Mouse (Mus musculus) left cerebral cortex, postnatal 14 days (tissue): Measurements from ENCODE around the gene Gpr152. TPM values are rescaled to one million over a fixed set of nuclear protein-coding genes. Genes with fewer than 3 reads are reported as not detected.
"Not testable (repeated sequence)": the region's sequence is repeated elsewhere in the genome, so short reads cannot be mapped to it uniquely, and the experiment has no call there.

Experiments used
- DNase-seq, 2 experiments: peaks; one replicate each; pipeline ENCODE4 v3.0.0; 2021 to 2022; ENCODE audit warnings: low spot score in 2 of 2, mixed read lengths in 1 of 2
- intact Hi-C: fragments of 180-260 bp; cut with DNase I; formaldehyde crosslinking; loops from one replicate; pipeline ENCODE4 v1.15.1; 2025
- total RNA-seq, 2 experiments: library from RNA; stranded (reverse); gene quantifications; 2 replicates each; pipeline ENCODE4 v1.2.3; 2021

The Gpr152 gene
- total RNA-seq, 2 experiments from 2014 or later: not detected

DNA sequence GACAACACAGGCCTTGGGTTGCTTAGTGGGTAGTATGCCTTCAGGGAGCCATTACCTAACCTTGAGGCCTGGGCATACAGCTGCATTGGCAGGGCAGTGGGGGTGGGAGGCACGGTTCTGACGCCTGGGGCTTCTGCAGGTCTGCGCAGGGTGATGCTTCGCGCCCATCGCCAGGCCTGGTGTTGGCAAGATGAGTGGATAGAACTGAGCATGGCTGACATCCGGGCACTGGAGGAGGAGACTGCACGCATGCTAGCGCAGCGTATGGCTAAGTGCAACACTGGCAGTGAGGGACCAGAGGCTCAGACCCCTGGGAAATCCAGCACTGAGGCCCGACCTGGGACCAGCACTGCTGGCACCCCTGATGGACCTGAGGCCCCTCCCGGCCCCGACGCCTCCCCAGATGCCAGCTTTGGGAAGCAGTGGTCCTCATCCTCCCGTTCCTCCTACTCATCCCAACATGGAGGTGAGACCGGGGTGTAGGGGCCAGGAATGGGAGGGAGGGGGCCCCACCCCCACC is 34.9 kb upstream of the Gpr152 start:
- no peak for DNase-seq
- intact Hi-C loops: no loop called here

DNA sequence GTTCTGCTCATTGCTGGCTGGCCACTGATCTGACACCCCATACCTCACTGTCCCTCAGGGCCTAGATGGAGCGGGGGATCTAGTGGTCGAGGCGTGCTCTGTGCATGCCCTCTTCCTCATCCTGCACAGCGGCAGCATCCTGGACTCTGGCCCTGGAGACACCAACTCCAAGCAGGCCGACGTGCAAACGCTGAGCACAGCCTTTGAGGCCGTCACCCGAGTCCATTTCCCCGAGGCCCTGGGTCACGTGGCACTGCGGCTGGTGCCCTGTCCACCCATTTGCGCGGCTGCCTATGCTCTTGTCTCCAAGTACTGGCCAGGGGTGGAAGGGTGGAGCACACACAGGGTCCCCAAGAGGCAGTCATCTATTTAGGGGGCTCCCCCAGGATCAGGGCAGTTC is 32.9 kb upstream of the Gpr152 start:
- intact Hi-C loops: no loop called here

DNA sequence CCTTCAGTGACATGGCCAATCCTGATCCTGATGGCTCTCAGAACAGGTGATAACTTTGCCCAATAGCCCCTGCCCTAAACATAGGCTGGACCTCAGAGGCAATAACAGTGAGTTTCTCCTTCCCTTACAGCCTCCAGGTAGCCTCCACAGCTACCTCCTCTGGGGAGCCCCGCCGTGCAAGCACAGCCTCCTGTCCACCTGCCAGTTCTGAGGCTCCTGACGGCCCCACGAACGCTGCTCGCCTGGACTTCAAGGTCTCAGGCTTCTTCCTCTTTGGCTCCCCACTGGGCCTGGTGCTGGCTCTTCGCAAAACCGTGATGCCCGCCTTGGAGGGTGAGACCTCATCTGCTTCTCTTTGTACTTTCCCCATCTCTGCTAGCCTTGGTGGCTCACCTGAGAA is 31.1 kb upstream of the Gpr152 start:
- intact Hi-C loops: no loop called here
- no peak for DNase-seq

More for the DNA sequence above, 32.9 kb upstream of the Gpr152 start:
- no peak for DNase-seq

DNA sequence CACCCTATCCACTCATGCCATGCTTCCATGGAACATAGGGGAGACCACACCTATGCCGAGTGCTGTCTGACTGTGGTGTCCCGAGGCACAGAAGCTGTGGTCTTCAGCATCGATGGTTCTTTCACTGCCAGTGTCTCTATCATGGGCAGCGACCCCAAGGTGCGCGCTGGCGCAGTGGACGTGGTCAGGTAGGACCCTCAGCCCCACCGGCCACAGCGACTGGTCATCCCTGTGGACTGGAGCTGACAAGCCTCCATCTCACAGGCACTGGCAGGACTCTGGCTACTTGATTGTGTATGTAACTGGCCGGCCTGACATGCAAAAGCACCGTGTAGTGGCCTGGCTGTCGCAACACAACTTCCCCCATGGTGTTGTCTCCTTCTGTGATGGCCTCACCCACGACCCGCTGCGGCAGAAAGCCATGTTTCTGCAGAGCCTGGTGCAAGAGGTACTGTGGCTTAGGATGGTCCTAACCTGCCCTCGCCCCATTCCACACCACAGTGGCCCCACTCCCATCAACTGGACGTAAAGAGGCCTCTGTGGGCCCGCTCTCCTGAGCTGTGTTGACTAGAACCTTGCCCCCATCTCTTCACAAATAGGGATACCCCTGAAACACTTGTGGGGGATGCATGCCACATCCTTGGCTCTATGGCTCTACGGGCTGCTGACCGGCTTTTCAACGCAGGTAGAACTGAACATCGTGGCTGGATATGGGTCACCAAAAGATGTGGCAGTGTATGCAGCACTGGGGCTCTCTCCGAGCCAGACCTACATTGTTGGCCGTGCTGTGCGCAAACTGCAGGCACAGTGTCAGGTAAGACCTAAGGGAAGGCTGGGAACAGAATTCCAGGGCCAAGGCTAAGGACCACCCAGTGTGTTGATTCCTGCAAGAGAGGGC is 27.3 kb upstream of the Gpr152 start:
- no peak for DNase-seq
- intact Hi-C loops: no loop called here

DNA sequence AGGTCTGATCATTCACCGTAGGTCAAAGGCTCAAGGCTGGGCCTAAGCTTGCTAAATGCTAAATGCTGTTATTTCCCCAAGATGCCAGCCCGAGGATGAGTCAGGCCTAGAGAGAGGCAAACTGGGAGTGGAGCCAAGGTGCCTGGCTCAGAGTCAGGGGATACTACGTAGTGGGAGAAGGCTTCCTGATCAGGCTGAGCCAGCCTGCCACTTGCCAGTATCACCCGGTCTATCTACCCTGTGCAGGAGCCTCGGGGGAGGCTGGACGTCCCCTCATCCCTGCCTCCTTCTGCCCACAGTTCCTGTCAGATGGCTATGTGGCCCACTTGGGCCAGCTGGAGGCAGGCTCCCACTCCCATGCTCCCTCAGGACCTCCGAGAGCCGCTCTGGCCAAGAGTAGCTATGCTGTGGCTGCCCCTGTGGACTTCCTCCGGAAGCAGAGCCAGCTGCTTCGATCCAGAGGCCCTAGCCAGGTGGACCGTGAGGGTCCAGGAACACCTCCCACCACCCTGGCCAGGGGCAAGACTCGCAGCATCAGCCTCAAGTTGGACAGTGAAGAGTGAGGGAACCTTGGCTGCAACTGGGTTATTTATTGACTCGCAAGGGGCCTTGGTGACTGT is 26.3 kb upstream of the Gpr152 start:
- intact Hi-C loops: no loop called here
- DNase-seq: peak; percentile 70 to 85

DNA sequence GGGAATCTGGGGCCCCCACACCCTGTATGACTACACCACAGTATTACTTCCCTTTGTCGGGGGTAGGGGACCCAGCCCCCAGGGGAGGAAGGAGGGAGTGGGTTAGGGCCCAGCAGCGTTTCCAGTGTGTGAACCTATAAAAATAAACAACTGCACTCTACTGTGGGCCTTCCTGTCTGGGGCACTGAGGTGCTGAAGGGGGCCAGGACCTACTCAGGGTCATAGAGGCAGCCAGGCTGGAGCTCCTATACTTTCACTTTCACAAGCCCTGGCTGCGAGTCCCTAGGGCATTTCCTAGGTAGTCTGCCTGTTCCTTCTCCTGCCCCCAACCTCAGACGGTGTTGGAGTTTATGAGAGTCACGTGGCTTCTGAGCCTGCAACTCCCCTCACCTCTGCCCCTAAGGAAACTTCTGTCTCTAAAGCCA is 25.8 kb upstream of the Gpr152 start:
- no peak for DNase-seq
- intact Hi-C loops: no loop called here

DNA sequence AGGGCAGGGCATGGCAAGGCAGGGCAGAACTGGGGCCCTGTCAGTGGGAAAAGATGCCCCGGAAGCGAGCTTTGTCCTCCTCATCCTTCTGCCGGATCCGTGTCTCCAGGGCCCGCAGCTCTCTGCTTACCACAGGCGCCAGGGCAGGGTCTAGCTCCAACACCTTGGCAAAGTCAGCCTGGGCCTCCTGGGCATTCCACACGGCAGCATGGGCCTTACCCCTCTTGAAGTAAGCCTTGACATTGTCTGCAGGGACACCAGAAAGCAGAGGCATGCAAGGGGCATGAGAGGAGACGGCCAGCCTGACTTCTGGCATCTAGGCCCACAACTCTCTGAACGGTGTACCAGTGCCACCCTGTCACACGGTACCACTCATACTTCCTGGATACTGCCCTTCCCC is 25.0 kb upstream of the Gpr152 start:
- intact Hi-C loops: no loop called here
- no peak for DNase-seq

DNA sequence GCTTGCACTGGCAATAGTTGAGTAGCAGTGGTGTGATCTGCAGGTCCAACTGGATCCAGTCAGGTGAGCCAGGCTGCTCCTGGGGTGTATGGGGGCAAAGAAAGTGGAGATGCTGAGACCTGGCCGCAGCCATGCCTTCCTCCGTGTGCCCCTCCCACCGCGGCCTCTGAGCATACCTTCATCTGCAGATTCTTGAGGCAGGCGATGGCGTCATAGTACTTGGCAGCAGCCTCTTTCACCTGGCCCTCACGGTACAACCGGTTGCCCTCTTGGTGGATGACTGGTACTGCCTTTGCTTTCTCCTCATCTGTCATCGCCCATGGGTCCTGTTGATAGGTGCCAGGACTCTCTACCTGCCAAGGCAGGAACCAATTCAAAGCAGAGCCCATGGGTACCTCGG is 24.4 kb upstream of the Gpr152 start:
- intact Hi-C loops: no loop called here
- DNase-seq: no peak

DNA sequence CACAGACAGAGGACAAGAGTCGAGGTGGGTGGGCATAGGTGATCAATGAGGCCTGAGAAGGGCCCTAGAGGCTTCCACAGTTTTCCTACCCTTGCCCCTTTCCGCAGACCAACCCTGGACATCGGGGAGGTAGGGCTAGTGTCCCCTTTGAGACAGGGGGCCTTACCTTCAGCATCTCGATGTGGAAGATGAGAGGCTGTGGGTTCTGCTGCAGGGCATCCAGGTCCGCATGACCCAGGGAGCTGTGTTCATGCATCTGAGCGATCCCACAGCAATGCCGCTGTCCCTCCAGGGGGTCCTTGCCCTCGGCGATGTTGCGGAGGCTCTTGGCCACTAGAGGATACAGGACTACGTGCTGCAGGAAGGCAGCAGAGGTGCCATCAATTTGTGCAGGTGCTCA is 23.8 kb upstream of the Gpr152 start:
- no peak for DNase-seq
- intact Hi-C loops: no loop called here

DNA sequence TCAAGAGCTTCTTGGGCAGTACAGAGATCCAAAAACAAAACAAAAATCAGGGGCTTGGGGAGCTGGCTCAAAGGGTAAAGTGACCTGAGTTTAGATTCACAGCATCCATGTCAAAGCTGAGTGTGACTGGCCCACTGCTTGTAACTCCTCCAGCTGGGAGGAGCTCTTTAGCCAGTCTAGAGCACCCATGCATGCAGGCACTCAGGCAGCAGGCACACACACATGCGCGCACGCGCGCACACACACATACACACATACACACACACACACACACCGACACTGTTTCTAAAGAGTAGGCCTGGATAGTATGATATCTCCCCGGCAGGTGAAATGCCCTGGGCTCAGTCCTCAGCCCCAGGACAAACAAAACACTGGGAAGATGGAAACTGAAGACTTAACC is 22.6 kb upstream of the Gpr152 start:
- intact Hi-C loops: no loop called here
- DNase-seq: no peak

DNA sequence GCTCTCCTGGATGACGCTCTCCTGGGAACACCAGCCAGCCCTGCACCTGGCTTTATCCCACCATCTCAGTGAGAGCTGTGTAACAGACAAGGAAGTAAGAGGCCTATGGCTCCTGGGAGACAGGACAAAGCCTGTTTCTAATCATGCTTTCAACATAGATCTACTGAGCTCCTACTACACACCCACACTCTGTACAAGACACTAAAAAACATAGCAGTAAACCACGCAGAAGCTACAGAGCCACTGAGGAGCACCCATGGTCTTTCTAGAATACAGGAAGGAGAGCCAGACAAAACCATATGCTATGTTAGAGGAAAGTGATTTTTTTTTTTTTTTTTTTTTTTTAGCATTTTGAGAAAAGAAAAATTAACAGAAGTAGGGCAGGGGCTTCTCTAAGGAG is 21.2 kb upstream of the Gpr152 start:
- peak in 1 of 2 experiments; percentile 60 for DNase-seq
- intact Hi-C loops: no loop called here

DNA sequence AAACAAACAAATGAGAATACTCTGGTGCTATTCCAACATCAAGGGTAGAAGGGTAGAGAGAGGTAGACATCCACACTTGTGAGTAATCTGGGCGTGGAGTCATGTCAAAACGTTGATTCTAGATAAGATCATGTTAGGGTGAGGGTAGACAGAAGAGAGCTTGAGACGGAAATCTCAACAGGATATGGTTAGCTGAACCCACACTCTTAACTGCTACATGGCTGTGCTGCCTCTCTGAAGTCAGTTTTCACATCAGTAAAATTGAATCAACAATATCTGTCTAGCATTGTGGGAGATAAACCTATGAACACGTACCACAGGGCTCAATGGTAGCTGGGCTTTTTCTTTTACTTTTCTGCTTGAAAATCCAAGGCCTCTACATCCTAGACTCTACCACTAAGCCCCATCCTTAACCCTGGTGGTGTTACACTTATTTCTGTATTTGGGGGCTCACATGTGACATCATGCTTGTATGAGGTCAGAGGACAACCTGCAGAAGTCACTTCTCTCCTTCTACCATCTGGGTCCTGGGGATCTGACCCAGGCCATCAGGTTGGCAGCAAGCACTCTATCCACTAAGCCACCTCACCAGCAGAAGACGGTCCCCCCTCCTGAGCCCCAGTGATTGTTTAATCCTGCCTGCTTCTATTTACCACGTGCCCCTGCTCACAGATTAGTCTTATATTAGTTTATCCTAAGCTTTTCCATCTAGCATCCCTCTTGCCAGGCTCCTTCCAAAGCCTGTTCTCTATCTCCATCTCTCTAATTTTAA is 19.7 kb upstream of the Gpr152 start:
- intact Hi-C loops: no loop called here
- no peak for DNase-seq

DNA sequence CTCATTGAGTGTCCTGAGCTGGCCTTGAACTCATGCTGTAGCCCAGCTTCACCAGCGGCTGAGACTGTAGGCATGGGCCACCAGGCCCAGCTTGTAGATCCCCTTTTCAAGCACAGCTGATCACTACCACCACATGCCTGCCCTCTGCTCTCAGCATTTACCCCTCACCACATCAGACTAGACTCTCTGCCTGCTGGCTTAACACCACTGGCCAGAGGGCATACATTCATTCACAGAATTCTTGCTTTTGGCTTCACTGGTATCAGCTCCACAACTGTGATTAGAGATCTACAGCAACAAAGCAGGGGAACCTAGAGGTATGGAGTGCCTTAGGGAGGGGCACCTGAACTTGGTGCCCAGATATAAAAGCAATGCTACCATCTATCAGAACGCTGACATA is 19.1 kb upstream of the Gpr152 start:
- intact Hi-C loops: no loop called here
- DNase-seq: no peak

DNA sequence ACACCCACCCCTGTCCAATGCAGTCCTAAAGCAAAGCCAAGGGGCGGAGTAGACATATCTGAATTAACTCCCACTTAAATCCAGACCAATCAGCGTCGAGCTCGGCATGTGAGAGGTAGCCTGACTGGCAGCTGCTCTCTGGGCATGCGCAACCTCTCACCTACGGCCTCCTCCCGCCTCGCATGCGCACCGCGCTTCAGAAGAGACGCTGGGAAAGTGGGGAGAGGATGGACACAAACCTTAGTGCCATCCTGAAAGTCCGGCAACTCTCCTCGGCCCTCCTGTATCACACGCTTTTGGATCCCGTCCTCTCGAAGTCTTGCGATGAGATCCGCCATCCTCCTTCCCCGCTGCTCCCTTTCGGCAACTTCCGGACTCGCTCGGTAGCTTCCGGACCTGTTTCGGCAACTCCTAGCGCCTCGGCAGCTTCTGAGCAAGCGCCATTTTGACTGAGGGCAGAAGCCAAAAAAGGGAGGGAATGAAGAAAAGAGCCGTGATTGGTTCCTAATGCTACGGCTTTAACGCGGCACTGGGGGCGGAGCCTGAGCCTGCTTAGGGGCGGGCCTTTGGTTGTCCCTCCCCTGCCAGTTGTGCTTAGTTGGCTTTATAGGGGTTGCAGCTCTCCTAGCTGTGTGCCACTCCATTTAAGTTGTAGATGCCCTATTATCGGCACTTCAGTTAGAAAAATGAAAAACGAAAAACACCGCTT is 18.3 kb upstream of the Gpr152 start:
- DNase-seq: peak; percentile 97 to 99
- intact Hi-C loops: no loop called here

DNA sequence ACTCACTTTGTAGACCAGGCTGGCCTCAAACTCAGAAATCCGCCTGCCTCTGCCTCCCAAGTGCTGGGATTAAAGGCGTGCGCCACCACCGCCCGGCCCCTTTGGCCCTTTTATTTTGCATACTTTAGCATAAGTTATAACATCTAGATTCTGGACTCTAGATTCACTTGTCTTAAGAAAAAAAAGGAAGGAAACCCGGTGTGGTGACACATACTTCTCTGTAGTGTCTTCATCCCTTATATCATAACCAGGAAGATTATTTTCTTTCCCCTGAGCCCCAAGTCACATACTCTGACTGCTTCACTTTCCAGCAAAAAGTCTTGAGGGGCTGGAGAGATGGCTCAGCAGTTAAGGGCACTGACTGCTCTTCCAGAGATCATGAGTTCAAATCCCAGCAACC is 17.7 kb upstream of the Gpr152 start:
- intact Hi-C loops, DNase-seq: not testable (repeated sequence)

DNA sequence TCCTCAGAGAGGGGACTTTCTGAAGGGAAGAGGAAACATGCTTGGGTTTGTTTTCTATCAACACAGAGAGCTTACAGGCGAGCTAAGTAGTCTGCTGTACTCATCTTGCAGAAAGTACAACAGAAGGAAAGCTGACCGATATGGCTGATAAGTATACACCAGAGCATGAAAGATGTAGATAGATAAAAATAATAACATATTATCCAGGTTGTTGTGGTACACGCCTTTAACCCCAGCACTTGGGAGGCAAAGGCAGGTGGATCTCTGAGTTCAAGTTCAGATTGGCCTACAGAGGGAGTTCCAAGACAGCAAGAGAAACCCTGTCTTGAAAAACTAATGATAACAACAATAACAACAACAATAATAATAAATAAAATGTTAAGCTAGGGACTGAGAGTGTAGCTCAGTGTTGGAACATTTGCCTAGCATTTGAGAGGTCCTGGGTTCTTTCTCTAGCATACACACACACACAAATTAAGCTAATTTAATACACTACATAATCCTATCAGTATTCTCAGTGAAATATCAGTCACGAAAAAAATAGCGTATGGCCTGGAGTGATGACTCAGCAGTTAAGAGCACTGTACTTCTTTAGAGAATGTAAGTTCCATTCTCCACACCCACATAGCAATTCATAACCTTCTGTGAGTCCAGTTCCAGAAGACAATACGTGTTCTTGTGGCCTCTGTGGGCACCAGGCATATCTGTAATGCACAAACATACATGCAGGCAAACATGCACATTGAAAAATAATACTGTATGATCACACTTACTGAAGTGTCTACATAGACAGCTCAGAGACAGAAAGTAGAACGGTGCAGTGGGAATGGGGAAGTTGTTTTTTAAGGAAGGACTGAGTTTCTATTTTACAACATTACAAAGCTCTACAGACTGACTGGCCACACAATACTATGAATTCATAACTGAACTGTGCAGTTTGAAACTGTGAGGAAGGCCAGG is 16.9 kb upstream of the Gpr152 start:
- DNase-seq: no peak
- intact Hi-C loops: no loop called here

DNA sequence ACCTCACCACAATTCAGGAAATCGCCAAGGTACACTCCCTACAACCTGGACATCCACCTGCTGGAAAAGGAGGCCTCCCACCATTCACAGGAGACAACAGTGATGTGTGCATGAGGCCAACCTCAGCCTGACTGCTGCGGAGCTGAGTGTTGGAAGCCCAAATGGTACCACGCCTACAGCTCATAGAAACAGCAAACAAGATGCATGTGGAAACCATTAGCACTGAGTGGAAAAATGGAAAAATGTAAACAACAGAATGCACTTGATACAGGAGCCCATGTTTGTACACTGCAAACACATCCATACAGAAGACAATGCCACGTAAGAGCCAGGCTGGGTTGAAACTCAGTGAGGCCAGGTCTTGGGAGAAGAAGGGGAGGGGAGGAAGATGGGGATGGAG is 15.2 kb upstream of the Gpr152 start:
- DNase-seq: no peak
- intact Hi-C loops: no loop called here

DNA sequence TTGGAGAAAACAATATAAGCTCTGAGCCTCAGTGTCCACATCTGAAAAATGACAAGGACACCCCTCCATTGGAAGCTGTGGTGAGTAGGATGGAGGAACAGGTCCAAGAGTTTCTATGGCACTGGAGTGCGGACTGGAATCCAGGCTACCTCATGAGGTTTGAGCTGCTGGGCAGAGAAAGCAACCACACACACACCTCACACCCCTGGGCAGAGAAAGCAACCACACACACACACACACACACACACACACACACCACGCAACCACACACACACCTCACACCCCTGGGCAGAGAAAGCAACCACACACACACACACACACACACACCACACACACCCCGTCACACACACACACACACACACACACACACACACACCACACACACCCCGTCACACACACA is 14.3 kb upstream of the Gpr152 start:
- intact Hi-C loops: not testable (repeated sequence)

More for the DNA sequence above, 14.3 kb upstream of the Gpr152 start:
- not testable (repeated sequence) for DNase-seq
